Mouse (Mus musculus): Measurements from ENCODE around the gene Kansl1l.

DNA sequence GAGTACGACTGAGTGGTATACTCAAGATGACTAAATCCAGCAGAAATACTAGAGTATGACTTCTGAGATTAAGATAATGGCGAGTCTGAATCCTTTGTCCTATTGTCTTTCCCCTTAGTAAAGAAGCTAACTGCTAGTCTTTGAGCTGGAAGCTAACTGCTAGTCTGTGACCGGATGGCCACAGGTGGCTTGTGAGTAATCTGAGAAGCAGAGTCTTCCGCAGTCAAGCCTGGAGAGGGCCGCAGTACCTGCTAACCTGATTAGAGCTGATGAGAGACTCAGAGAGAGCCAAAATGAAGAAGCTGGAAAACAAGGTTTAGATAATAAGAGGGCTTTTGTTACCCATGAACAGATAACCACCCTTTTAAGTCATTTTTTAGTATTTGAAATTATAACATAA is 12.7 kb downstream of the Kansl1l start:
- TF ChIP-seq CTCF (IDR thresholded peaks at IDR 0.05; ENCODE audit: low read depth, low read length) (no peak), POLR2A (IDR thresholded peaks at IDR 0.05; ENCODE audit: borderline replicate concordance, low read depth, low read length) (no peak)

Measured in bone marrow macrophage, adult 2 months (primary cell).